ENCODE assay signal across 8 mouse cellular contexts in genomic region chr8:72547122-72547801, GRCm38 (mm10). TPM values are rescaled to one million over a fixed set of nuclear protein-coding genes. Genes with fewer than 3 reads are reported as not detected.
DNase-seq lines count a peak whose midpoint lies in the region; ATAC-seq lines count a peak whose summit lies in the region.

No protein-coding gene starts in this region.

- 0 out of 2 replicates have a peak, but pooled peaks cover 13% of the 10 kb centered on the region for H3K36me3 ChIP-seq in embryonic facial prominence, embryonic 15.5 days
- no peaks in the 10 kb centered on the region; the same call in 1 of the 2 replicates for H3K36me3 ChIP-seq in hindbrain, embryonic 12.5 days
- peaks cover 33% of the 10 kb centered on the region for H3K36me3 ChIP-seq in liver, embryonic 13.5 days

- no peaks in the 10 kb centered on the region for H3K9me3 ChIP-seq in embryonic facial prominence, embryonic 15.5 days (replicated peaks)
- no peaks in the 10 kb centered on the region for H3K9me3 ChIP-seq in hindbrain, embryonic 12.5 days (replicated peaks)
- no peaks in the 10 kb centered on the region for H3K9me3 ChIP-seq in liver, embryonic 13.5 days (replicated peaks)

- no peak for ATAC-seq in embryonic facial prominence, embryonic 15.5 days (ENCODE audit: insufficient number of reproducible peaks, low FRiP score, low TSS enrichment, low read depth)
- no peak for ATAC-seq in hindbrain, embryonic 12.5 days (ENCODE audit: low FRiP score)
- no peak for ATAC-seq in liver, embryonic 13.5 days (ENCODE audit: low read depth)

- H3K4me3 ChIP-seq in embryonic facial prominence, embryonic 15.5 days (replicated peaks) = peak overlapping the region; percentile 96
- H3K4me3 ChIP-seq in hindbrain, embryonic 12.5 days = peak overlapping the region; percentile 96
- H3K4me3 ChIP-seq in liver, embryonic 13.5 days (replicated peaks) = peak overlapping the region; percentile 100

- peak overlapping the region; percentile 99 for H3K9ac ChIP-seq in embryonic facial prominence, embryonic 15.5 days
- peak overlapping the region; percentile 99 for H3K9ac ChIP-seq in hindbrain, embryonic 12.5 days
- H3K9ac ChIP-seq in liver, embryonic 13.5 days = peak overlapping the region; percentile 99

- no peaks in the 10 kb centered on the region for H3K27me3 ChIP-seq in embryonic facial prominence, embryonic 15.5 days
- no peaks in the 10 kb centered on the region for H3K27me3 ChIP-seq in hindbrain, embryonic 12.5 days
- no peaks in the 10 kb centered on the region for H3K27me3 ChIP-seq in liver, embryonic 13.5 days

- DNase-seq in cerebellum, adult 9-10 months = peak; percentile 57
- DNase-seq in cerebellum, adult 18-20 months = no peak
- peak; percentile 8 to 13 for DNase-seq in CD8-positive naive resting alpha-beta T cell, adult 2 months (ENCODE audit: low read depth in 2 of 2, low spot score in 2 of 2)
- DNase-seq in liver, embryonic 13.5 days = peak; percentile 18
- peak; percentile 18 for DNase-seq in ovary, postnatal 14 days (ENCODE audit: low spot score)
- no peak for DNase-seq in right cerebral cortex, adult 2 months (ENCODE audit: low spot score in 2 of 2)

- WGBS in embryonic facial prominence, embryonic 15.5 days = 1% methylated on average over 27 of the region's 27 CpGs
- WGBS in hindbrain, embryonic 12.5 days = 1% methylated on average over 27 of the region's 27 CpGs
- WGBS in liver, embryonic 13.5 days (ENCODE audit: insufficient replicate concordance) = 2% methylated on average over 24 of the region's 27 CpGs

- peak overlapping the region; percentile 97 for H3K27ac ChIP-seq in embryonic facial prominence, embryonic 15.5 days (replicated peaks)
- peak overlapping the region; percentile 92 for H3K27ac ChIP-seq in hindbrain, embryonic 12.5 days
- peak overlapping the region; percentile 87 for H3K27ac ChIP-seq in liver, embryonic 13.5 days

- peaks cover 19% of the 10 kb centered on the region for H3K4me1 ChIP-seq in embryonic facial prominence, embryonic 15.5 days
- peaks cover 23% of the 10 kb centered on the region for H3K4me1 ChIP-seq in hindbrain, embryonic 12.5 days
- peaks cover 70% of the 10 kb centered on the region for H3K4me1 ChIP-seq in liver, embryonic 13.5 days (replicated peaks)

- peak overlapping the region; percentile 84 for H3K4me2 ChIP-seq in embryonic facial prominence, embryonic 15.5 days (replicated peaks)
- peak overlapping the region; percentile 97 for H3K4me2 ChIP-seq in hindbrain, embryonic 12.5 days (replicated peaks)
- H3K4me2 ChIP-seq in liver, embryonic 13.5 days = peak overlapping the region; percentile 98

RNA-seq across cellular contexts. Expression of gene Med26, which starts 0.8 kb away (rescaled TPM):
- 18.4 and 20.4 TPM in 2 replicates for polyA plus RNA-seq in embryonic facial prominence, embryonic 15.5 days (2015; fragmentation: Nextera tagmentation; extraction: Ambion mirVana)
- 17.7 and 22.0 TPM in 2 replicates for polyA plus RNA-seq in hindbrain, embryonic 12.5 days (2016; fragmentation: Nextera tagmentation; extraction: Ambion mirVana)
- 7.9 and 8.0 TPM in 2 replicates for polyA plus RNA-seq in liver, embryonic 13.5 days (2015; fragmentation: Nextera tagmentation; extraction: Ambion mirVana)

RNA-seq across cellular contexts. Expression of gene Smim7, which starts 23.6 kb away (rescaled TPM):
- 116 and 121 TPM in 2 replicates for polyA plus RNA-seq in embryonic facial prominence, embryonic 15.5 days (2015; fragmentation: Nextera tagmentation; extraction: Ambion mirVana)
- polyA plus RNA-seq in hindbrain, embryonic 12.5 days (2016; fragmentation: Nextera tagmentation; extraction: Ambion mirVana) = 121 and 124 TPM in 2 replicates
- 51.6 and 55.3 TPM in 2 replicates for polyA plus RNA-seq in liver, embryonic 13.5 days (2015; fragmentation: Nextera tagmentation; extraction: Ambion mirVana)

RNA-seq across cellular contexts. Expression of gene Tmem38a, which starts 24.6 kb away (rescaled TPM):
- 35.2 and 37.2 TPM in 2 replicates for polyA plus RNA-seq in embryonic facial prominence, embryonic 15.5 days (2015; fragmentation: Nextera tagmentation; extraction: Ambion mirVana)
- polyA plus RNA-seq in hindbrain, embryonic 12.5 days (2016; fragmentation: Nextera tagmentation; extraction: Ambion mirVana) = 14.7 and 14.8 TPM in 2 replicates
- polyA plus RNA-seq in liver, embryonic 13.5 days (2015; fragmentation: Nextera tagmentation; extraction: Ambion mirVana) = 1.7 and 2.1 TPM in 2 replicates

RNA-seq across cellular contexts. Expression of gene Slc35e1, which starts 54.8 kb away (rescaled TPM):
- 21.3 and 24.8 TPM in 2 replicates for polyA plus RNA-seq in embryonic facial prominence, embryonic 15.5 days (2015; fragmentation: Nextera tagmentation; extraction: Ambion mirVana)
- polyA plus RNA-seq in hindbrain, embryonic 12.5 days (2016; fragmentation: Nextera tagmentation; extraction: Ambion mirVana) = 22.2 and 27.8 TPM in 2 replicates
- polyA plus RNA-seq in liver, embryonic 13.5 days (2015; fragmentation: Nextera tagmentation; extraction: Ambion mirVana) = 6.1 and 6.4 TPM in 2 replicates

Comparison
In these comparisons a context has a peak if more than half of its experiments do, and no peak if none do; other contexts are left out.
1. DNase-seq: peak in cerebellum, adult 9-10 months (single experiment), CD8-positive naive resting alpha-beta T cell, adult 2 months (2 of 2), liver, embryonic 13.5 days (single experiment) and ovary, postnatal 14 days (single experiment); none in cerebellum, adult 18-20 months (0 of 2) and right cerebral cortex, adult 2 months (0 of 2).
2. Peak in every context shown above with its lines, with median percentiles within 50 percentile points of each other: H3K27ac ChIP-seq, H3K4me2 ChIP-seq, H3K4me3 ChIP-seq and H3K9ac ChIP-seq.